Mouse (Mus musculus) gastrocnemius, adult 2 months (tissue): ENCODE results near the gene Rnf17. TPM values are rescaled to one million over a fixed set of nuclear protein-coding genes. Genes with fewer than 3 reads are reported as not detected.

ENCODE experiments used
- DNase-seq: peaks from one replicate; pipeline ENCODE4 v3.0.0; 2022
- H3K27ac ChIP-seq: fragments of 200-600 bp; 2 replicates; pipeline ENCODE4 v1.8.1; 2022; ENCODE audit warnings: mild to moderate bottlenecking
- H3K4me3 ChIP-seq: fragments of 200-600 bp; 2 replicates; pipeline ENCODE4 v1.8.1; 2022; ENCODE audit warnings: mild to moderate bottlenecking, moderate library complexity
- CTCF ChIP-seq: fragments of 200-600 bp; IDR thresholded peaks from 2 replicates; pipeline ENCODE4 v1.8.1; 2022; ENCODE audit warnings: antibody characterized with exemption, mild to moderate bottlenecking, moderate library complexity
- intact Hi-C: fragments of 180-260 bp; cut with DNase I; formaldehyde crosslinking; loops from one replicate; pipeline ENCODE4 v1.15.1; 2025
- total RNA-seq, 2 experiments: library from RNA; stranded (reverse); gene quantifications; 2 replicates each; pipeline ENCODE4 v1.2.3; 2021

The Rnf17 gene
- total RNA-seq, 2 experiments from 2014 or later: 0.20 TPM; not detected in 1

- H3K27ac ChIP-seq: no peak overlapping the region
- H3K4me3 ChIP-seq: no peak overlapping the region
- intact Hi-C loops: no loop called here
- TF ChIP-seq CTCF: no peak
- DNase-seq: no peak
Observed at GRCm38 (mm10) chr14:56545491-56545890, 143.1 kb downstream of the Rnf17 start.

- Histone ChIP-seq H3K4me3 (no peak overlapping the region), H3K27ac (no peak overlapping the region)
- intact Hi-C loops: no loop called here
- no peak for TF ChIP-seq CTCF
- DNase-seq: no peak
Observed at GRCm38 (mm10) chr14:56550960-56551359, 148.6 kb downstream of the Rnf17 start.

- no peak for TF ChIP-seq CTCF
- intact Hi-C loops: no loop called here
- DNase-seq: no peak
Observed at GRCm38 (mm10) chr14:56552924-56553323, 150.5 kb downstream of the Rnf17 start.

GRCm38 (mm10) chr14:56553331-56553730, 150.9 kb downstream of the Rnf17 start:
- Histone ChIP-seq H3K27ac (no peak overlapping the region), H3K4me3 (no peak overlapping the region)
- TF ChIP-seq CTCF: no peak
- intact Hi-C loops: no loop called here
- no peak for DNase-seq

More at GRCm38 (mm10) chr14:56552924-56553323, 150.5 kb downstream of the Rnf17 start:
- H3K27ac ChIP-seq: no peak overlapping the region
- no peak overlapping the region for H3K4me3 ChIP-seq

- H3K27ac ChIP-seq: no peak overlapping the region
- no peak for DNase-seq
- no peak for TF ChIP-seq CTCF
- intact Hi-C loops: no loop called here
- H3K4me3 ChIP-seq: no peak overlapping the region
Observed at GRCm38 (mm10) chr14:56554716-56555115, 152.3 kb downstream of the Rnf17 start.

GRCm38 (mm10) chr14:56559134-56559533, 156.8 kb downstream of the Rnf17 start:
- intact Hi-C loops: no loop called here
- TF ChIP-seq CTCF: no peak
- Histone ChIP-seq H3K4me3 (no peak overlapping the region), H3K27ac (no peak overlapping the region)
- no peak for DNase-seq

- no peak overlapping the region for H3K27ac ChIP-seq
- DNase-seq: no peak
- no peak for TF ChIP-seq CTCF
- intact Hi-C loops: no loop called here
- no peak overlapping the region for H3K4me3 ChIP-seq
Observed at GRCm38 (mm10) chr14:56567476-56567875, 165.1 kb downstream of the Rnf17 start.

- TF ChIP-seq CTCF: no peak
- no peak overlapping the region for H3K27ac ChIP-seq
- no peak for DNase-seq
- intact Hi-C loops: no loop called here
- H3K4me3 ChIP-seq: no peak overlapping the region
Observed at GRCm38 (mm10) chr14:56569041-56569440, 166.7 kb downstream of the Rnf17 start.

GRCm38 (mm10) chr14:56571310-56572093, 169.1 kb downstream of the Rnf17 start:
- no peak for TF ChIP-seq CTCF
- H3K4me3 ChIP-seq: peak overlapping the region; percentile 81
- intact Hi-C loops: loop anchor here (10.0 kb wide), 2 partner anchors 197 to 203 kb away; partner anchors contain the start of gene Pspc1
- peak; percentile 97 for DNase-seq
- peak overlapping the region; percentile 76 for H3K27ac ChIP-seq

- no peak for DNase-seq
- Histone ChIP-seq H3K4me3 (no peak overlapping the region), H3K27ac (no peak overlapping the region)
- no peak for TF ChIP-seq CTCF
- intact Hi-C loops: loop anchor here (10.0 kb wide), 2 partner anchors 198 to 202 kb away; partner anchors contain the start of gene Pspc1
Observed at GRCm38 (mm10) chr14:56572546-56572945, 170.2 kb downstream of the Rnf17 start.

Other genes with a start within 250 kb of the Rnf17 start
- not detected for gene Gzmg, start 243.0 kb upstream of the Rnf17 start, total RNA-seq
- gene Gzmn, start 228.0 kb upstream of the Rnf17 start, total RNA-seq: not detected
- gene Gzmf, start 191.2 kb upstream of the Rnf17 start, total RNA-seq: not detected
- gene Gzmc, start 167.9 kb upstream of the Rnf17 start, total RNA-seq: not detected
- not detected for gene Gzmb, start 140.3 kb upstream of the Rnf17 start, total RNA-seq
- not detected for gene Atp12a, start 37.5 kb upstream of the Rnf17 start, total RNA-seq
- gene Cenpj, start 172.8 kb downstream of the Rnf17 start, total RNA-seq: 1 to 10 TPM; 1.1 to 2.9 TPM
- gene Parp4, start 173.0 kb downstream of the Rnf17 start, total RNA-seq: 10 to 100 TPM; 14.5 to 19.7 TPM